Mouse (Mus musculus): Measurements from ENCODE around the gene Ubc. TPM values are rescaled to one million over a fixed set of nuclear protein-coding genes. Genes with fewer than 3 reads are reported as not detected.

The Ubc gene
- polyA plus RNA-seq, 1 experiment from 2014 or later = 603 TPM

GRCm38 (mm10) chr5:125383637-125384420 lies 6.2 kb downstream of the Ubc start:
- no peak for DNase-seq (ENCODE audit: low spot score)

- DNase-seq (ENCODE audit: low spot score) = peak; percentile 64
These were observed 7.1 kb downstream of the Ubc start for GRCm38 (mm10) chr5:125382673-125383558.

DNA sequence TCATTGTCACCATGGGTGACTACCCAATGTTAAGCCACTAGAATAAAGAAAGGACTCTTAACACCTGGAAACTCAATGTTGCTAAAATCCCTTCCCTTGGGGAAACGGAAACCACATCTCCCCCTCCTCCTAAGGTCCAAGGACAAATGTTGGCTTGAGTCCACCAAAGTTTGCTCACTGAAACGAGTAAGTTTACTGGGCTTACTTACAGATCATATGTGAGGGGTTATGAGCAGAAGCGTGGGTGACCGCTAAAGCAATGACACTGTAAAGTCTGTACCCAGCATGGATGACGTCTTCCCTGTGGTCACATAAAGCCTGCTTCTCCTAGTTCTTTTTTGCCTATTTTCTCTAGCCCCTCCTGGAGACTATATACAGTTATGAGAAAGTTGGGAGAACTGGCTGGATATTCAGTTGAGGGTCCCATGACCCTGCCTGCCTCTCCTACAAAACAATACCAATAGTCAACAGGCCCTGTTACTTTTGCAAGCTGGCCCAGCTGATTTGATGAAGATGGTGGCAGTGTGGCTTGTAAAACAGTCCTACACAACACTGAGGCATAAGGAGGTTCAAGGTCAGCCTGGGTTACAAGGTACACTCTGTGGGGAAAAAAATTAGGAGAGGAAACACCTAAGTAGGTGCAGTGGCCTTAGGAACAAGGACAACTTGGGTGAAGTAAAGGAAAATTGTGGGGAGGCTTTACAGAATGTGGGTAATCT lies 7.9 kb downstream of the Ubc start:
- no peak for DNase-seq (ENCODE audit: low spot score)

GRCm38 (mm10) chr5:125378919-125379318 lies 11.1 kb downstream of the Ubc start:
- DNase-seq (ENCODE audit: low spot score) = no peak

DNA sequence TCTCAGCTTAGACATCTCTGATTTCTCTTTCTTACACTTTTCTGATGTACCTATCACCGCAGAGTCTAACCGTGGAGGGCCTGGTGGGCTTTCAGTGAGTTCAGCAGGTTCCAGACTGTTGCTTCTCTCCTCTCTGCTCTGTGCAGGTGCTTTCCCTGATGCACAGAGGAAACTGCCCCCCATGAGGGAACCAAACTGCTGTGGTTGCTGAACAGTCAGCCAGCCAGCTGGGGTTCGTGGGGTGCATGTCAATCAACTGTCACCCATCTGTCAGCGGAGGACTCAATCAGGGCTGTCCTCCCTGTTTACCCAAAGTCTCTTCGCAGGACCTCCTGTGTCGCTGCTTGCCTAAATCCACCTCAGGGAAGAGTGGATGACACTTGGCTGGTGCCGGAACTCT lies 12.8 kb downstream of the Ubc start:
- DNase-seq (ENCODE audit: low spot score) = peak; percentile 89

DNA sequence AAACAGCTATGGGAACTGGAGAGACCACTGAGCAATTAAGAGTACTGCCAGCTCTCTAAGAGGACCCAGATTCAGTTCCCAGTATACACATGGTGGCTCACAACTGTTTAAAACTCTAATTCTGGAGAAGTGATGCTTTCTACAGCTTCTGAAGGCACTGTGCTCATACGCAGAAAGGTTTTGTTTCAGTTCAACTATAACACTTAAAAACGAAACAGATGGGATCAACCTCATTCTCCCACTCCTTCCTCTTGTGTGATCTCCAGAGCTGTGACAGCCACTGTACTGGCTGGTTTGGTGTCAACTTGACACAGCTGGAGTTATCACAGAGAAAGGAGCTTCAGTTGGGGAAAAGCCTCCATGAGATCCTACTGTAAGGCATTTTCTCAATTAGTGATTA lies 14.1 kb downstream of the Ubc start:
- no peak for DNase-seq (ENCODE audit: low spot score)

- DNase-seq (ENCODE audit: low spot score) = no peak
These were observed 18.0 kb downstream of the Ubc start for GRCm38 (mm10) chr5:125372027-125372426.

DNA sequence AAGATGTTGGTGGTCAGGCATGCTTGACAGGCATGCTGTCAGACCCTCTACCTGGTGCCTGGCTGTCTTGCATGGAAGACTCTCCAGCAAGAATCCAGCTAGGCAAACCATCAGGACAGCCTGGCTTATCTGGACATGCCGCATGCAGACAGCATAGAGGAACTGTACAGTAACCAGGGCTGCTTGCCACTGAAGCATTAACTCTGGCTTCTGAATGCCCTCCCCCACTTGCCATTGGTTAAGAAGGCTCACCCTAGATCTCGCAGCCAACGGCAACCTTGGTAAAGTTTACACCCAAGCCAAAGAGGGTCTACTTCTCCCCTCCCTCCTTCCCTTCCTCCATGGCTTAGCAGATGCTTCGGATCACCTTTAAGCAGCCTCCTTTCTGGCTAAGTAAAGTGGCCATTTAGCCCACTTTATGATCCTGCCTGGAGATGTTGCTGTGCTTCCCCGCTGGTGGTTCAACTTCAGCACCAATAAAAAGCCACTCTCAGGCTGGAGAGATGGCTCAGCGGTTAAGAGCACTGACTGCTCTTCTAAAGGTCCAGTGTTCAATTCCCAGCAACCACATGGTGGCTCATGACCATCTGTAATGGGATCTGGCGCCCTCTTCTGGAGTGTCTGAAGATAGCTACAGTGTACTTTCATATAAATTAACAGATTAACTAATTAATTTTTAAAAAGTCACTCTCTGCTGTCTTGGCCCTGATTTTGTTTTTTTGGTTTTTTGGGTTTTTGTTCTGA lies 18.9 kb downstream of the Ubc start:
- DNase-seq (ENCODE audit: low spot score) = no peak

DNA sequence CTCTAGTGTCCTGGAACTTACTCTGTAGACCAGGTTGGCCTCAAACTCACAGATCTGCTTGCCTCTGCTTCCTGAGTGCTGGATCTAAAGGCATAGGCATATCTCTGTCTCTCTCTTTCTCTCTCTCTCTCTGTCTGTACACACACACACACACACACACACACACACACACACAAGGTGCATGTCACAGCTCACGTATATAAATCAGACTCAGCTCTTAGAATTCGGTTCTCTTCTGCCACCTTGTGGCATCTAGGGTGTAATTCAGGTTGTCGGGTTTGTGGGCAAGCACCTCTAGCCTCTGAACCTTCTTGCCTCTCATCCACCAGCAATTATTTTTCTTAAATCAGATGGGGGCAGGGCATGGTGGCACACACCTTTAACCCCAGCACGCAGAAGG lies 21.4 kb downstream of the Ubc start:
- peak; percentile 72 for DNase-seq (ENCODE audit: low spot score)

- DNase-seq (ENCODE audit: low spot score) = no peak
These were observed 21.8 kb downstream of the Ubc start for GRCm38 (mm10) chr5:125368156-125368555.

DNA sequence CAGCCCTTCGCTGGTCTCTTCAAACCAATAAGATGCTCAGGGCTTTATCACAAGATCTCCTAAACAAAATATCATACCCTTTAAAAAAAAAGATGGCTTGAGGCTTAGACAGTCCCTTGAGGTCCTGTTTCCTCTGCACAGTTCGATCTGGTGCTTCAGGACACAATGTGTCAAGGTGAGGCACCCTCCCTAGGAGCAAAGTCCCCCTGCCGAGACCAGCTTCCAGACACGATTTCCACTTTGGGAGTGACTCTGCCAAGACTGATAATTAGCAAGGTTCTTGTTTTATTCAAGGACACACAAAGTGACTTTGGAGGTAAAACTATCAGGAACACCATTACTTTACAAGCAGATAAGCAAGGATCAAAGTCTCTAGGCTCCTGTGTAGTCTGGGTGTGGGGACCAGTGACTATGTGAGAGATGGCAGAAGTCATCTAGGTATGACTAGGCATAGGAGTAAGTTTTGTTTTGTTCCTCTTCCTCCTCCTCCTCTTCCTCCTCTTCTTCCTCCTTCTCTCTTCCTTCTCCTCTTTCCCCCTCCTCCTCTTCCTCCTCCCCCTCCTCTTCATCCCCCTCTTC lies 25.1 kb downstream of the Ubc start:
- DNase-seq (ENCODE audit: low spot score) = no peak

DNA sequence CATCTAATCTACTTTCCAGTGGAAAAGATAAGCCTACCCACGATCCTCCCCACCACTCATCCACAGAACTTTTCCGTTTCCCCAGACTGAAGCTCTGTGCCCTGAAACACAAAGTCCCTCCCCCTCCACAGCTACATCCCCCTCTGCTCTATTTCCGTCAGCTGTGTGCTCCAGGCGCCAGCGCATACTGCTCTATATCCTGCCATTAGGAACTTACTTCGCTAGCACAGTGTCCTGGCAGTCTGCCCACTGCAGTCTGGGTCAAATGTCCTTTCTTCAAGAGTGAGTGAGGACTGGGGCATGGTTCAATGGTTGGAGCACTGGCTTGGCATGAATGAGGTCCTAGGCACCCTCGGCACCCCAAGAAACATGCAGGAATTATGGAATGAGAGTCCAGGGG lies 26.1 kb downstream of the Ubc start:
- DNase-seq (ENCODE audit: low spot score) = no peak

DNA sequence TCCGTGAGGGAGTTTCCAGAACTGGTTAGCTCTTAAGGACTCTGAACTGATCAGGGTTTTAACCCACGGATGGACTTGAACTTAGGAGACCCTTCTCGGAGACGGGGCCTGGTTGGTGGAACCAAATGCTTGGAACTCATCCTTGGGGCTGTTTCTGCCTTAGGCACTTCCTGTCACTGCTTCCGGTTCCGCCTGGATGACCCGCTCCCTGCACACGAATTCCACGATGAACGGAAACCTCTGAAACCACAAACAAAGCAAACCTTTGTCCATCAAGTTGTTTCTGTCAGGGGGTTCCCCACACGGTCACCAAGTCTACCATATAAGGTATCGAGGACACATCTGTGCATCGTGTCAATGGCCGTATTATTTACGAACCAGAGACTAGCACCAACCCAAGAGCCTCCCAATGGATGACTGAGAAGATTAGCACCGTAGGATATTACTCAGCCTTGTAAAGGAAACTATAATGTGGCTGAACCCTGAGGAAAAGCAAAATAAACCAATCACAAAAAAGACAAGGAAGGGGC lies 29.0 kb downstream of the Ubc start:
- no peak for DNase-seq (ENCODE audit: low spot score)

DNA sequence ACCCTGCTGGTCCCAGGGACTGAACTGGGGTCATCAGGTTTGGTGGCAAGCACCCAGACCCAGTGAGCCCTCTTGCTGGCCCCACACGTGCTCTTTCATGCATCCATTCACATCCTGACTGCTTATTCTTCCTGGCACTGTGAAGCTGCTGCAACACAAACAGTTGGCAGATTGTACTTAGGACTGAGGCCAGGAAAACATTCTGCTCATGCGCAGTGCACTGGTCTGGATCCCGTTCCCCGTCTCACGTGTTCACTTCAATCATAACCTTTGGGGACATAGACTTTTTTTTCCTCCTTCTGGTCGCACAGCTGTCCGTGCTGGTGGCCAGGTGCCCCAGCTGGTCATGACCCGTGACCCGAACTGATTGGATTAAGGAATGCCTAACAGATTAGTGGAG lies 29.4 kb downstream of the Ubc start:
- DNase-seq (ENCODE audit: low spot score) = no peak

DNA sequence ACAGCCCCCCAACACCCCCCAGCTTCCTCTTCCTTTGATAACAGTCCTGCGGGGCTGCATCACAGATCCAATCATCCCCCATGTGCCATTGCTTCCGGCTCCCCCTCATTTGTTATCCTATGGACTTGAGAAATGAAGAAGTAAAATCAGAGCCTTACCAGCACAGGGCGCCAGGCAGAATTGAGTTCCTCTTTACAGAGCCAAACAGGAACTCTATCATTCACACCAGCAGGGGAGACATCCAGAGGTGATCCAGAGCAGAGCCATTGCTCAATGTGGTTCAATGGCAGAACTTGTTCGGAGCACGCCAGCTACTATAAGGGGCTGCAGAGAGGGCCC lies 31.8 kb downstream of the Ubc start:
- DNase-seq (ENCODE audit: low spot score) = no peak

DNA sequence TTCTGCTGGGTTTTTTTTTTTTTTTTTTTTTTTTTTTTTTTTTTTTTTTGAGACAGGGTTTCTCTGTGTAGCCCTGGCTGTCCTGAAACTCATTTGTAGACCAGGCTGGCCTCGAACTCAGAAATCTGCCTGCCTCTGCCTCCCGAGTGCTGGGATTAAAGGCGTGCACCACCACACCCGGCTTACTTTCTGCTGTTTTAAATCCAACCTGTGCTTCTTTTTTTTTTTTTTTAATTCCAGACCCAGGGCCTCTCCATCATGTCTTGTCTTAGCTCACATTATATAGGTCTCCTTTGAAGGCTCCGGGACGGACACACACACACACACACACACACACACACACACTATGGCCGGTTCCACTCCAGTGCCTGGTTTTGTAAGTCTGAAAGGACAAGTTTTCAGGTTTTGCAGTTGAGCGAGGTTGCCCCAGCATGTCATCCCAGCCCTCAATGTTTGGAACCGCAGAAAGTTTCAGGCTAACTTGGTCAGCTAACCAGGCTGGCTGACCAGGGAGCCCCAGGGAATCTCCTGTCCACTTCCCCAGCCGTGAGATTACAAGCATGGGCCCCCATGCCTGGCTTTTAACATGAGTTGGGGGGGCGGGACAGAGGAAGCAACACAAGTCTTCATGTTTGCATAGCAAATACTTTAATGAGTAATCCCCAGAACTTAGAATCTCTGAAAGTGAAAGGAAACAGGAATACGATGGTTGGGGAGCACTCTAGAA lies 32.3 kb downstream of the Ubc start:
- DNase-seq (ENCODE audit: low spot score) = no peak

- no peak for DNase-seq (ENCODE audit: low spot score)
These were observed 34.4 kb downstream of the Ubc start for GRCm38 (mm10) chr5:125355650-125356049.

- no peak for DNase-seq (ENCODE audit: low spot score)
These were observed 35.0 kb downstream of the Ubc start for GRCm38 (mm10) chr5:125354885-125355492.

- no peak for DNase-seq (ENCODE audit: low spot score)
These were observed 37.2 kb downstream of the Ubc start for GRCm38 (mm10) chr5:125352781-125353294.

Measured in thymus, postnatal 0 days (tissue).